Mouse (Mus musculus): Measurements from ENCODE around the gene Epb41l3.
A peak's percentile ranks its signal among the peaks of the same experiment; 100 is the strongest.

Epb41l3 gene

DNA sequence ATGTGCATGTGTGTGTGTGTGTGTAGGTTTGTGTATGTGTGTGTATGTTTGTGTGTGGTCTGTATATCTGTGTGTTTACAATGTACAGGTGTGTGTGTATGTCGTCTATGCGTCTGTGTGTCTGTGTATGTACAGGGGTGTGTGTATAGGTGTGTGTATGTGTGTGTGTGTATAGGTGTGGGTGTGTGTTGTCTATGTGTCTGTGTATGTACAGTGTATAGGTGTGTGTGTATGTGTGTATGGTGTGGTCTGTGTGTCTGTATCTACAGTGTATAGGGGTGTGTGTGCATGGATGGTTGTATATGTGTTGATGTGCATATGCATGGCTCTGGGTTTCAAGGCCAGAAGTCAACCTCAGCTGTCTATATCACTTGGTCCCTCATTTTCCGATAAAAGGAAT, 161.7 kb downstream of the Epb41l3 start:
- DNase-seq (ENCODE audit: low spot score in 2 of 2) = no peak

DNA sequence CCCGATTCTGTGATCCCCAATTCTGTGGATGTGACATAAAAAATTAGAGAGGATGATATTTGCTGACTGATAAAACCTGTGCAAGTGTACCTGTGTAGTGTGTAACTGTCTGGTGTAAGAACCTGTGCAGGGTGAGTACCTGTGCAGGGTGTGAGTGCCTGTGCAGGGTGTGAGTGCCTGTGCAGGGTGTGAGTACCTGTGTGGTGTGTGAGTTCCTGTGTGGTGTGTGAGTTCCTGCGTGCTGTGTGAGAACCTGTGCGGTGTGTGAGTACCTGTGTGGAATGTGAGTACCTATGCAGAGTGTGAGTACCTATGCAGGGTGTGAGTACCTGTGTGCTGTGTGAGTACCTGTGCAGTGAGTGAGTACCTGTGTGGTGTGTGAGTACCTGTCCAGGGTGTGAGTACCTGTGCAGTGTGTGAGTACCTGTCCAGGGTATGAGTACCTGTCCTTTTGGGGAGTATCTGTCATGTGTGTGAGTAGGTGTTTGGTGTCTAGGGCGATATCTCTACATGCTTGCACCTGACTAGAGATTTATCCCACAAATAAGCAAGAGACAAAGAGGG, 163.4 kb downstream of the Epb41l3 start:
- no peak for DNase-seq (ENCODE audit: low spot score in 2 of 2)

DNA sequence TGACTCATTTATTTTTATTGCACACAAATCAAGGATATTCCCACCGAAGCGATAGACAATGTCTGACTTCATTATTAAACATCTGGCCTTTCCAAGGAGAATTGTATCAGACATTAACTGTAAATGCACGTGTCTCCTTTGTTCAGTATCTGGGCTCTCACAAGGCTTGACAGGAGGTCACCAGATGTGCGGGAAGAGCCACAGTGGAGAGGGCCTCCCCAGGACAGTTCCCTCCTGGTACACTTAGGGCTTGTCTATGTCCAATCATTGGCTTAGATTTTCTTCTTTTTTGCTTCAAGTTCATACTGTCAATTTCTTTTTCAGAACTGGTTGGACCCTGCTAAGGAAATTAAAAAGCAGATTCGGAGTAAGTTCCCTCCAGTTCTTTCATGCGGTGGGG, 163.9 kb downstream of the Epb41l3 start:
- no peak for DNase-seq (ENCODE audit: low spot score in 2 of 2)

DNA sequence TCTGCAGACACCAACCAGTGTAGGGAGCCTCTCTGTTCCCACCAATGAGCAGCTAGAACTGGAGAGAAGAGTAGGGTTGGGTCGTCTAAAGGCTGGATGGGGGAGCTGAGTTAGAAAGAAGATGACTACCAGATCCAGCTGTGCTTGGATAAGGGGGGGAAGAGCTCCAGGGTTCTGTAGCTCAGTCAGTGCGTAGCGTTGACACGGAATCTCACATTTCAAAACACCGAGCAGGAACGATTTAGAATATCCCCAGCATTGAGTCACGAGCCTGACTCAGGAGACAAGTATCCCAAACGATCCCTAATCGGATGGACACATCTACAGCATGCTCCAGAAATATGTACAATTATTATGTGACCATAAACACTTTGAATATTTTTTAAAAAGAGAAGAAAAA, 180.4 kb downstream of the Epb41l3 start:
- DNase-seq (ENCODE audit: low spot score in 2 of 2) = no peak

DNA sequence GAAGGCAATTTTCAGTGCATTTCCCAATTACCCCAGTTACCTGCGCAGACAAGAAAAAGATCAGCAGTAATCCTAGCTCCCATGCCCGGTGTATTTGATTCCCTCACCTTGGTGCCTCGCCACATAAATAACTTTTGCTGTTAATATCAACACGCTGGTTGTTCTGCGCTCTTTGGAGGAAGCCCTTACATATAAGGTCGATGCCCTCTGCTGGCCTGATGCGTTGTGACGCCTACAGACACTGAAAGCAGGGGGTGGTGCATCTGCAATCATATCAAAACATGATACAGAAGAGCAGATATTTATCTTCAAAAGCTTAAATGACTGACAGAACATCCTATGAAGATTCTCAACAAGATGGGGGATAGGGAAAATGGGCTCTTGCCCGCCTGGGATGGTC, 181.0 kb downstream of the Epb41l3 start:
- no peak for DNase-seq (ENCODE audit: low spot score in 2 of 2)

DNA sequence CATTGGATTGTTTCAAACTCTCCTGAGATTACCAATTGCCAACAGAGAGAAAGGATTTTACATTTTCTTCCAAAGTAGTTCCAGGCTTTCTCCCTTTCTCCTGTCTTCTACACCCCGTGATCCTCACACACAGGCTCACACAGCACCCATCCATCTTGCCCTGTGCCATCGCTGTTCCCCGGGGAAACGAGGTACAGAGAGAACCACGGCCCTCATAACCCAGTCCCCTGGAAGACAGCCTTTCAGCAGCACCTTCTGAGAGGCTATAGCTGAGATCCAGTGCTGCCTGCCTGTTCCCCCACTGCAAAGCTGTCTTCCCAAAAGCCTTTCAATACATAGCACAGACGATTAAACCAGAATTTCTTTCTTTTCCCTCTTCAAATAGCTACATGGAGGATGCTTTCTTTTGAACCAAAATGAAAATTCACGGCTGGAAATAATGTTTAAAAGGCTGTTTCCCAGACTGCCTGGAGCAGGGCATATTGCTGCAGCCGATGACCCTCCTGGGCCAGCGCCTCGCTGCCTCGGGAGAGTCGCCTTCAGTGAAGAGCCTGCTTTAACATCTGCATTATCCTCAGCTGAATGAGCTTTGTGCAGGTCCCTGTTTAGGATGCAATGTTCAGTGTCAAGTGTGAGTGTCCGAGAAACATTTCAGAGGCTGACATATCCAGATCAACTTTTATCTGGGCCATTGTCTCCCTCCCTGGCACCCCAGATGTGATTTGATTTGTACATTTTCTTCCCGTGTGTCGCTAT, 188.5 kb downstream of the Epb41l3 start:
- no peak for DNase-seq (ENCODE audit: low spot score in 2 of 2)

DNA sequence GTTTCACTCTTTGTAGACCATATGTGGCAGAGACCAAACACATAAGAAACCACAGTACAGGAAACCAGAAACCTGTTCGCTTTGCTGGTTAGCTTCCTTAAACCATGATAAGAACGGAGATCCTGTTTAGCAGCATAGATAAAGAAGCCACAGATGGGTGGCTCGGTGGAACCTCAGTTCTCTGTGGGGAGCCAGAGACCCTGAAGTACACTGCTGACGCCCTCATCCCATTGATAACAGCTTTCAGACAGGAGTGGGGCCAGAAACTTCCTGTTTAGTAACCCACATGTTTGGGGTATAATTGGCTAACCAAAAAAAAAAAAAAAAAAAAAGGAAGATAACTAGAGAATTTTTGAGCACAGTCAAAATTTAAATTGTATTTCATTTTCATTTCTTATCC, 189.7 kb downstream of the Epb41l3 start:
- no peak for DNase-seq (ENCODE audit: low spot score in 2 of 2)

DNA sequence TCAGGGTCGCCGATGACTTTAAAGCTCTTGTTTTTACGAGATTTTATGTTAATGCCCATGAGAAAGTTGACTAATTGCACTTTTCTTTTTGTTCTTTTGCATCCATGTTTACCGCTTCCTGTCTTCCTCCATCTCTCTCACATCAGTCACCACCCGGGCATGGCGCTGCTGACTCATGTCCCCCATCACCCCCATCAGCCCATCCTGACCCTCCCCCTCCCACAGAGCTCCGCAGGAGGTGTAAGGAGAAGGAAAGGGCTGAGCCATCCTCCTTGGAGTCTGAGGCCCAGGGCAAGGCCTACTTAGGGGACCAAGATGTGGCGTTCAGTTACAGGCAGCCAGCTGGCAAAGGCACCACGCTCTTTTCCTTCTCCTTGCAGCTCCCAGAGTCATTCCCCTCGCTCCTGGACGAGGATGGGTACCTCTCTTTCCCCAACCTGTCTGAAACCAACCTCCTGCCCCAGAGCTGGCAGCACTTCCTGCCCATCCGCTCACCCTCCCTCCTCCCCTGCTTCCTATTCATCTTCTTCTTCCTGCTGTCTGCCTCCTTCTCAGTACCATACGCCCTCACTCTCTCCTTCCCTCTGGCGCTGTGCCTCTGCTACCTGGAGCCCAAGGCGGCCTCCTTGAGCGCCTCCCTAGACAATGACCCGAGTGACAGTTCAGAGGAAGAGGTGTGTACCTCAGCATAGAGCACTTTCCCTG, 190.4 kb downstream of the Epb41l3 start:
- DNase-seq (ENCODE audit: low spot score in 2 of 2) = no peak

DNA sequence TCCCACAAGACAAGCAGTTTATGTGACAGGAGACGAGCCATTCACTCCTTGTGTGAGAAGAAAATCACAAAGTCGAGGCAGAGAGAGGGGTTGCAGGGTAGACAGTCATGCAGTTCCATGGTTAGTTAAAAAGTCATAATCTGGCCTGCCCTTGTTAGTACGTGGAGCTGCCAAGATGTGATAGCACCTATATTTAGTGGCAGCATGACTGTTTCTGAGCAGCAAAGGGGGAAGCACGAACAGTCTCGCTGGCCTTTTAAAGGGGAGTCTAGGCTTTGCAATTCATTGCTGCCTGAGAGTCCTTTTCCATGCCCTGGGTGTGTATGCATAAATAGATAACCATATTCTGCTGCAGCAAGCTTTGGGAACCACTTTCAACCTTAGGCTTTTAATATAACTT, 191.5 kb downstream of the Epb41l3 start:
- peak; percentile 5 to 6 for DNase-seq (ENCODE audit: low spot score in 2 of 2)

DNA sequence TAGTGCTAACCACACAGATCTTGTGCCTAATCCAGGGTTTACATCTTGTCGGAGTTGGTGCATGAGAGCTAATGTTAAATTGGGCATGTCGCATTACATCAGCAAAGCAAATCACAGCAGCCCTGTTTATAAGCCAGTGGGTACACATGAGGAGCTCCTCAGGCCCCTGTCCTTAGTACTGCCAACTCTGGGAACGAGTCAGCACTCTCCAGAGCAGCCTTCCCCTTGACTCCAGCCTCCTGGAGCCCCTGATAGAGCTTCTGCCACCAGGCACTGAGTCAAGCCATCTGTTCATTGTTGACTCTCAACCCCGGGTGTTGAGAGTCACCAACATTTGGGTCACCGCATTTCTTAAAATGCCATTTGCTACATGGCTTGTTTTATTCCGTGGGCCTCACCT, 192.0 kb downstream of the Epb41l3 start:
- peak; percentile 17 to 22 for DNase-seq (ENCODE audit: low spot score in 2 of 2)

DNA sequence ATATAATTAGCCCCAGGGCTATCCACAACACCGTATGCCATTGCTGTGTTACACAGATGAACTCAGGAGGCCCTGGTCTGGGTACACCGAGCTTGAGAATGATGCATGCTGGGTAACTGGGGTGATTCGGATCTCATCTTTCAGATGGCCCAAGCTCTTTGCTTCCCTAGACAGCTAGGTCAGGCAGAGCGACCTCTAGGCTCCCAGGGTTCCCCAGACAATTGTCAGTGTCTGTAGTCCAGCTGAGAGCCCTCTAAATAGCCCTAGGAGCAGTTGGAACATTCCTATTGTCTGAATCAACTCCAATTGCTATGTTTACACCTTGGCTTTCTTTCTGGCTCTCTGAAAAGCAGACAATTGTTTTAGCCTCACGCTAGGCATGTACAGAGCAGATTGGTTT, 201.9 kb downstream of the Epb41l3 start:
- peak; percentile 26 to 39 for DNase-seq (ENCODE audit: low spot score in 2 of 2)

DNA sequence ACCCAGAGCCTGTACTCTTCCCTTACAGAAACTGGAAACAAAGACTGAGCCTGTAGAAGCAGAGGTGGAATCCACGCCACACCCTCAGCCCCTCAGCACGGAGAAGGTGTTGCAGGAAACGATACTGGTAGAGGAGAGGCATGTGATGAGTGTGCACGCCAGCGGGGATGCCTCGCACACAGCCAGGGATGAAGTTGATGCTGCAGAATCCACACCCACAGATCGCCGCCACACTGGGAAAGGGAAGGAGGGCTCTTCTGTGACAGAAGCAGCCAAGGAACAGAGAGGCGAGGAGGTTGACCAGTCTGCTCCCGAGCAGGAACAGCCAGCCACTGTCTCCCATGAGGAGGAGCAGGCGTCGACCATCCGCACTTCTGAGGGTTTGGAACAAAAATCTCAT, 209.0 kb downstream of the Epb41l3 start:
- DNase-seq (ENCODE audit: low spot score in 2 of 2) = no peak

DNA sequence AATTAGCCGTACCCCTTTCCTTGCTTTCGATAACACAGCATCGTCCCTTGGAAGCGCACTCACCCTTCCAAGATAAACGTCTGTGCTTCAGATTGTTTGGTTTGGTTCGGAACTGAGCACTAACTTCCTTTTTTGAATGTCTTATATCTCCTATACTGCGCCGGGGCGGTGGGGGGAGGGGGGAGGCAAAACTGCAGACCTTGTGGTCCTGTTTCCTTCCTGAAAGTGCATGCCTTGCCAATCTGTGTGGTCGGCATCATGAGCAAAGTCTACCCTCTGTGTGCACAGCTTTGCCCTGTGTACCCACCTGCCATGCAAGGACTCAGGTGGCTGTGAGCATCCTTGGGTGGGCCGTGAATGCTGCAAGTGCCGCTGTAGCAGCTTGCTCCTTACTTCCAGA, 212.6 kb downstream of the Epb41l3 start:
- DNase-seq (ENCODE audit: low spot score in 2 of 2) = no peak

DNA sequence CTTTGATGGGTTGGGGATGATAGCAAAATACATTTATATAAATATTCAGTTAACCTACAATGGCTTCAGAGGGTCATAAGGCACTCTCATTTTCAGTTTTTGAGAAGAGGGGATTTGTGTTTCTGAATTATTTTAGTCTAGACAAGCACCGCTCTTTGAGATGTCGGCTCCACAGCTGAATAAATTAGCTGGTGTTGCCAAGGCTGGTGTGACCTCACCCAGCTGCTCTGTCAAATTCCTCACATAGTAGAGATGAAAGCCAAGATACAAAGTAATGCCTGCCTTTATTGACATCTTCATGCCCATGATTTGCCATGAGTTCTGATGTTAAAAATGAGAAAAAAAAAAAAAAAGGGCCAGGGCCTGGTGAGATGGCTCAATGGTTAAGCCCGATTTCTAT, 214.8 kb downstream of the Epb41l3 start:
- no peak for DNase-seq (ENCODE audit: low spot score in 2 of 2)

DNA sequence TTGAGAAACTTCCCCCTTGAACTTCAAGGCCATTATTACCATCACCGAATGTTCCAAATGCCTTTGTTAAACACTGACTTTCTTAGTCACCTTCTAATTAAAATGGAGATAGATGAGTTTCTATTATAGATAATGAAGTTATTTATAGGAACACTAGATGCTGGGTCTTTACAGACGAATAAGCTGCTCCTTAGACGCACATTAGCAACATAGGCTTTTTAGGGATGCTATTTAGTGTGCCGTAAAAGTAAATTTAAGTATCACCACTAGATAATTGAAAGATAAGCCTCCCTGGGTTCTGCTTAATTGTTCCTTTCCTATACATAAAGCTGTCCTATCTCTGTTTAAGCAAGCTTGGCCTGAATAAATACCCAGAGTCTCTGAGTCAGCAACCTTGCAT, 226.1 kb downstream of the Epb41l3 start:
- no peak for DNase-seq (ENCODE audit: low spot score in 2 of 2)

DNA sequence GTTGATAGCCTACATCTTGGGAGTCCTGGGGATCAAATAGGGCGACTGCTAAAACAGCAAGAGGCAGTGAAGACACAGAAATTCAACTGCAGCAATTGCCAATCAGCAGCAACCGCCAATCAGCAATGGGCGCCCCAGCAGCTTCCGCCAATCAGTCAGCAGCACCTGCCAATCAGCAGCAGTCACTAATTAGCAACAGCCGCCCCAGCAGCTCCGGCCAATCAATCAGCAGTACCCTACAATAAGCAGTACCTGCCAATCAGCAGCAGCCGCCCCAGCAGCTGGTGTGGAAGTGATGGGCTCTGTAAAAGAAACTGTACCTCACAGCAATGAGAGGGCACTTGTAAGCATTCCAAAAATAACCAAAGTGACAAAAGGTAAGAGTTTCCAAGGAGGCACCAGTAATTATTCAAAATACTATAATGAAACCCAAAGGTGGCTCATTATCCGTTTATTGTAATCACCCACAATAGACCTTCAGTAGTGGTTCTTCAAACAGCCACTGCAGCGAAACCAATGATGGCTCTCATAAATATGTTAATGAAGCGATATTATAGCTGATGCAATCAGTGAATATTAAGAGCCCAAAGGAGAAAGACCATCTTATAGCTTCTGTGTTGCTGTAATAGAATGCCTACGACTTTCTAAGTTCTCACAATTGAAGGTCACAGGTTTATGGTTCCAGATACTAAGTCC, 228.2 kb downstream of the Epb41l3 start:
- no peak for DNase-seq (ENCODE audit: low spot score in 2 of 2)

DNA sequence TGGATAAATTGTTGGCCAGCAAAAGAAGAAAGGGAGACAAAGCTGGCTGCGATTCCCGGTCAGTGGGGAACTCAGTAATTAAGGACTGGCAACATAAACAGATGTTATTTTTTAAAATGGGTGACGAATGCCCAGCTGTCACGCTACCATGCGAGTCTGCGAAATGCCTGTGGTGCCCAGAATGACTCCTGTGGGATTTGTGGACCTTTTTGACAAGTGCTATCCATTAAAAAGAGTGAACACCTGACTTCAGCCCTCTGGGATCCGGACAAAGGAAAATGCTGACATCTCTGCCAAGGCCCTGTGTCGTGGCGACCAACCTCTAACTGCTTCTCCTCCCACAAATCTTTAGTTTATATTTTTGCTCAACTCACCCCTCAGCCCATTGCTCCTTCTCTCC, 232.2 kb downstream of the Epb41l3 start:
- DNase-seq (ENCODE audit: low spot score in 2 of 2) = no peak

DNA sequence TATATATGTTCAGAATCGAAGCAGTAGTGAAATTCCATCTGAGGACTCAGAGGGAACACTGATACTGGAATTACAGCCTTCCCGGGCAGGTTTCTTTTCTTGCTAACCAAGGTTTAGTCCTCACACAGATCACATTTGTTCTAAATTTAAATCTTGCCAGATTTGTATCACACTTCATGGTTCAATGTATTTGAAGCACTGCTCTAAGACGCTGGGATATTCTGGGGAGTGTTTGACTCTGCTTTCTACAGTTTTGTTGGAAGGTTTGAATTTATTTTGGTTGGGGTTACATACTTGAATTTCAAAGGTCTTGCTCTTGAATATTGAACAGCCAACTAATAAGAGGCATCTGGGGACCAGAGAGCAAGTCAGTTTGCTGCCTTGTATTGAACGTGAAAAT, 234.4 kb downstream of the Epb41l3 start:
- DNase-seq (ENCODE audit: low spot score in 2 of 2) = no peak

DNA sequence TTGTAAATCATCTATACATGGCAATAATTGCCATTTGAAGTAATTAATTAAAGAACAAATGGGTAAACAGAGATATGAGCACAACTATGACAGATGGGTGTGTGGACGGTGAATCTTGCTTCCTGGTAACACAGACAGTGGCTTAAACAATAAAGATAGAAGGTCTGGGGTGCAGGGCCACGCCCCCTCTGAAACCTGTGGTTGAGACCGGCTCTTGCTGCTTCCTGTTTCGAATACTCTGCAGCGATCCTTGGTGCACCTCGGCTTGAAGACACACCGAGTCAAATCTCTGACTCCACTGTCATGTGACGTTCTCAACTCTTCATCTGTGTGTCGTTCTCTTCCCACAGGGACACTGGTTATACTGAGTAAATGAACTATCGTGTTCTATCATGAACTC, 245.0 kb downstream of the Epb41l3 start:
- DNase-seq (ENCODE audit: low spot score in 2 of 2) = no peak

DNA sequence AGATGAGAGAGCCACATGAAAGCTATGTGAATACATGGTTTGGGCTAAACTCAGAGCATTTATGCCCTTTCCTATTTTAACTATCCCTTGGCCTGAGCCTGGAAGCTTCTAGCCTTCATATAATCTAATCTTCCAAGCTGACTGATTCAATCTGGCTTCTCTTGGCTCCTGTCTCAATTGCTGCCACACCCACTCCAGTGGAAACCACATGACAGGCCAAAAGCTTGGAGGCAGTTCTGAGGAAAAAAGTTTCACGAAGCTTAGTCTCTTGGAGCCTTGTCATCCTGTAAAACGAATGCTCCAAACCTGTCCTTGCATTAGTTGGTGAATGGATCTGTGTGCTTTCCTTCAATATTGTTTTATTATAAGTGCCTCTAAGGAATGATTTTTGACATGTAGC, 247.2 kb downstream of the Epb41l3 start:
- no peak for DNase-seq (ENCODE audit: low spot score in 2 of 2)

All from heart, adult 9 months (tissue).